Mouse (Mus musculus): ENCODE results near the gene Aldh2.

GRCm38 (mm10) chr5:121535116-121535515 lies 58.5 kb downstream of the Aldh2 start:
- TF ChIP-seq CTCF (IDR thresholded peaks at IDR 0.05; ENCODE audit: control insufficient read depth, insufficient read depth, insufficient replicate concordance, low read depth, low read length) = no peak
- TF ChIP-seq POLR2A (IDR thresholded peaks at IDR 0.05; ENCODE audit: control insufficient read depth, low read depth, low read length) = no peak
